Mouse (Mus musculus) liver, adult 2 months (tissue): ENCODE data around the gene Ffar1. TPM values are rescaled to one million over a fixed set of nuclear protein-coding genes. Genes with fewer than 3 reads are reported as not detected.

ENCODE experiments used
- DNase-seq: peaks from one replicate; pipeline ENCODE4 v3.0.0-alpha.2; 2011; ENCODE audit warnings: low read depth, low spot score; ENCODE audit errors: extremely low read depth
- H3K27ac ChIP-seq: fragments of 200-500 bp; replicated peaks from 2 replicates; pipeline ENCODE4 v1.5.1; 2012; ENCODE audit warnings: low read depth, mild to moderate bottlenecking, control low read depth, inconsistent platforms, low read length; ENCODE audit not compliant: insufficient read depth
- H3K27me3 ChIP-seq: fragments of 200-500 bp; 2 replicates; pipeline ENCODE4 v1.6.1; 2012; ENCODE audit warnings: mild to moderate bottlenecking, moderate library complexity, low read length, inconsistent platforms; ENCODE audit not compliant: control insufficient read depth, insufficient read depth
- H3K36me3 ChIP-seq: fragments of 200-500 bp; 2 replicates; pipeline ENCODE4 v1.6.1; 2012; ENCODE audit warnings: low read length, inconsistent platforms; ENCODE audit not compliant: control insufficient read depth, insufficient read depth
- H3K4me1 ChIP-seq: fragments of 200-500 bp; 2 replicates; pipeline ENCODE4 v1.6.1; 2011; ENCODE audit warnings: low read length; ENCODE audit not compliant: control insufficient read depth, insufficient read depth
- H3K4me3 ChIP-seq: fragments of 200-500 bp; 2 replicates; pipeline ENCODE4 v1.5.1; 2011; ENCODE audit warnings: low read depth, mild to moderate bottlenecking, control low read depth, low read length, moderate library complexity; ENCODE audit not compliant: insufficient read depth
- H3K79me2 ChIP-seq: fragments of 200-500 bp; 2 replicates; pipeline ENCODE4 v1.6.1; 2012; ENCODE audit warnings: inconsistent platforms, mild to moderate bottlenecking, low read length, moderate library complexity; ENCODE audit not compliant: control insufficient read depth, insufficient read depth
- H3K9ac ChIP-seq: fragments of 200-500 bp; 2 replicates; pipeline ENCODE4 v1.6.1; 2012; ENCODE audit warnings: low read depth, mild to moderate bottlenecking, control low read depth, inconsistent platforms, low read length
- CTCF ChIP-seq: fragments of 200-500 bp; IDR thresholded peaks from 2 replicates; pipeline ENCODE4 v1.5.1; 2011; ENCODE audit warnings: low read depth, low read length, control low read depth
- POLR2A ChIP-seq: fragments of 200-500 bp; IDR thresholded peaks from 2 replicates; pipeline ENCODE4 v1.6.1; 2011; ENCODE audit warnings: low read length, control low read depth; ENCODE audit not compliant: insufficient read depth; ENCODE audit errors: extremely low read depth
- WGBS: fragments of 180-500 bp; shearing (Covaris S2); methylation state at CpG from one replicate; pipeline ENCODE4 v1.1.7; 2018; 5-methylcytosine and 5-hydroxymethylcytosine counted together
- polyA plus RNA-seq: library from polyadenylated mRNA; depleted of rRNA; stranded (reverse); fragments of >200 nt; gene quantifications from 2 replicates; pipeline ENCODE4 v1.2.3, GENCODE M21; 2012
- total RNA-seq: library from RNA; depleted of rRNA; stranded (reverse); fragments of >200 nt; gene quantifications from 2 replicates; pipeline ENCODE4 v1.2.3, GENCODE M21; 2014

The Ffar1 gene
- total and polyA plus RNA-seq, 2 experiments = 0.21 TPM; not detected in 1

DNA sequence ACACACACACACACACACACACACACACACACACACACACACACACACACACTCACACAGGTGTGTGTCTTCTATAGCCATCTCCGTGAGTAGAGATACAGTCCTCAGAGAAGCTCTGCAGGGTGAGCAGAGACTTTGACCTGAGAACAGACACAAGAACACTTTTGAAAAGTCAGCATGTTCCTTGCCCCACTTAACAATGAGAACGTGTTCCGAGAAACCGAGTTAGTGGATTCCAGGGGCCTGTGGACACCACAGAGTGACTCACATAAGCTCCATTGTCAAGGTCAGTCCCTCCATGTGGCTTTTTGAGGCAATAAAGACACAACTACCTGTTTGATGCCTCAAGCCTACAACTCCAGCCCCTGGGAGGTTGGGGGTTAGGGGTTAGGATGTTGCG is 14.0 kb downstream of the Ffar1 start:
- Histone ChIP-seq H3K36me3 (no peaks in the 10 kb centered on the region), H3K9ac (no peak overlapping the region), H3K4me1 (no peaks in the 10 kb centered on the region), H3K4me3 (no peak overlapping the region), H3K27me3 (no peaks in the 10 kb centered on the region), H3K27ac (no peak overlapping the region), H3K79me2 (no peaks in the 10 kb centered on the region)
- WGBS = 72% methylated on average over 5 of the region's 5 CpGs
- no peak for DNase-seq
- TF ChIP-seq POLR2A (no peak), CTCF (no peak)

DNA sequence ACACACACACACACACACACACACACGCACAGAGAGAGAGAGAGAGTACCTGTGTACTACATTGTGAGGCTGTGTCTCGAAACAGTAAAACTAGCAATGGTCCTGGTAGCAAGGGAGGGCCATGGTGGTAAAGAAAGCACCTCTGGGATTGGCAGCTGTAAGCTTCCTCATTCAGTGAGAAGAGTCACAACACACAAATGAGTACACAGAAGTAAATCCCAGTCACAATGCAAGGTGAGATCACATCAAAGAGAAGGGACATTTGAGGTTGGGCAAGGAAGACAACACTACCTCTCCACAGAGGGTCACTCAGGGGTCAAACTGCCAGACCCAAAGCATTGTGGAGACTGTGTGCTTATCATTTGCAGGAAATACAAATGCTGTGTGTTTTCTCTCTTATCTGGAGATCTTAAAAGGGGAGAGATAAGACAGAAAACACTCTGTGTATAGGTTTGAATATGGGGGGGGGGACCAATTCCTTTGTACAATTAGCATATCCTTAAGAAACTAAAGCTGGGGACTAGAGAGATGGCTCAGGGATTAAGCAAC is 14.8 kb downstream of the Ffar1 start:
- WGBS = 76% methylated on average over 2 of the region's 2 CpGs
- no peak overlapping the region for H3K9ac ChIP-seq
- TF ChIP-seq CTCF (no peak), POLR2A (no peak)

DNA sequence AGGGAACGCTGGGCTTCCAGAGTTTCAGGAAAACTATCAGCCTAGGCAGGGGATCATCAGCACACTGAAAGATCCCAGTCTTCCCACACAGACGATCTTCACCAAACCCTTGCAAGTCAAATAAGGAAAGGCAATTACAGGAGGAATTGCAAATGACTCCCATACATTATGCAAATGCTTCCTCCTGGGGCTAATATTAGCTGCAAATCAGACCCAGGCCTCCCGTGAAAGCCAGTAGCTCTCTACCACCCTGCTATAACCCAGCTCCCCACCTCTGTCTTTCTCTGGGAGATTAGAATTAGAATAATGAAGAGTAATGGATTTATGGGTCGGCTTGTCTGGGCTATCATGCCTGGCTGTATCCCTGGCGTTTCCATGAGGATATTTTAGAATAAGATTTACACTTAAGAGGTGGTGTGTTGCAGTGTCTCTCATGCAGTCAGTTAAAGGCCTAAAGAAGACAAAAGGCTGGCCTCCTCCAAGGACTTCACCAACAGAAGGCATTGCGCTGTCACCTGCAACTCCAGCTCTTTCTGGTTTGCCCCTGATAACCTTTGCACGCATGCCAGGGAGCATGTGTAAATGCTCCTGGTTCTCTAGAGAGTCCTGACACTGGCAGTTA is 16.6 kb downstream of the Ffar1 start:
- DNase-seq = no peak
- TF ChIP-seq POLR2A (no peak), CTCF (no peak)
- H3K9ac ChIP-seq = no peak overlapping the region

More for the DNA sequence above, 14.8 kb downstream of the Ffar1 start:
- H3K79me2 ChIP-seq = no peaks in the 10 kb centered on the region
- H3K36me3 ChIP-seq = no peaks in the 10 kb centered on the region
- no peak for DNase-seq
- H3K4me1 ChIP-seq = no peaks in the 10 kb centered on the region
- no peak overlapping the region for H3K27ac ChIP-seq
- H3K27me3 ChIP-seq = no peaks in the 10 kb centered on the region
- H3K4me3 ChIP-seq = no peak overlapping the region

DNA sequence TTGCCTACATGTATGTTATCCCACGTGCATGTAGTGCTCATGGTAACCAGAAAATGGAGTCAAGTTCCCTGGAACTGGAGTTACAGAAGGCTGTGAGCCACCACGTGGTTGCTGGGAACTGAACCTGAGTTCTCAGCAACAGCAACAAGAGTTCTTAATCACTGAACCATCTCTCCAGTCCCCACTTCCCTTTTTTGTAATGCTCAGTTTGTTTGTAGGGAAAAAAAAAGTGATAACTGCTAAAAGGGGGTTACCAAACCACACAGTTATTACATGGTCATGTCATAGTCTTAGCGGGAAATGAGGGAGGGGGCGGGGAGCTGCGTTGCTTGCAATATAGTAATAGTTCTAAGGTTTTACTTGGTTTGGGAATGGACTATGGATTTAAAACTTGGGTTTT is 19.3 kb downstream of the Ffar1 start:
- H3K36me3 ChIP-seq = no peaks in the 10 kb centered on the region
- no peak for TF ChIP-seq POLR2A
- TF ChIP-seq CTCF = no peak
- WGBS = 82% methylated on average over 5 of the region's 5 CpGs
- no peak for DNase-seq
- H3K4me3 ChIP-seq = no peak overlapping the region
- H3K27ac ChIP-seq = no peak overlapping the region
- no peaks in the 10 kb centered on the region for H3K4me1 ChIP-seq
- H3K79me2 ChIP-seq = no peaks in the 10 kb centered on the region
- no peak overlapping the region for H3K9ac ChIP-seq
- no peaks in the 10 kb centered on the region for H3K27me3 ChIP-seq

More for the DNA sequence above, 16.6 kb downstream of the Ffar1 start:
- Histone ChIP-seq H3K4me1 (no peaks in the 10 kb centered on the region), H3K79me2 (no peaks in the 10 kb centered on the region), H3K27ac (no peak overlapping the region), H3K27me3 (no peaks in the 10 kb centered on the region), H3K36me3 (no peaks in the 10 kb centered on the region), H3K4me3 (no peak overlapping the region)
- WGBS = 72% methylated on average over 7 of the region's 7 CpGs

DNA sequence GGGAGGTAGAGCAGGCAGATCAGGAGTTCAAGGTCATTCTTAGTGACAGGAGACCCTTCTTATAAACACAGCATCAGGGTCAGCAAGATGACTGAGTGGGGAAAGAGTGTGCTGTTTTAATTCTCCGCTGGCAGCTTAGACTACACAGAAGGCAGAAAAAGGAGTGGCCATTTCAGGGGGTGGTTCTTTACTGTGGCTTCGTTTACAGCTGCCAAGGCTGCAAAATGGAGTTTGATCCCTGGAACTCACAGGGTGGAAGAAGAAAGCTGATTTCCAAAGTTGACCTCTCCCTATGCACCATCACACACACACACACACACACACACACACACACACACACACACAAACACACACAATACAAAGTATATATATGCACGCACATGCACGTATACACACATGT is 20.0 kb downstream of the Ffar1 start:
- no peaks in the 10 kb centered on the region for H3K36me3 ChIP-seq
- H3K4me3 ChIP-seq = no peak overlapping the region
- no peaks in the 10 kb centered on the region for H3K4me1 ChIP-seq
- no peak overlapping the region for H3K27ac ChIP-seq
- 60% methylated on average over 4 of the region's 4 CpGs for WGBS
- H3K9ac ChIP-seq = no peak overlapping the region
- no peaks in the 10 kb centered on the region for H3K79me2 ChIP-seq
- DNase-seq = peak; percentile 71
- H3K27me3 ChIP-seq = no peaks in the 10 kb centered on the region
- no peak for TF ChIP-seq POLR2A
- TF ChIP-seq CTCF = no peak

DNA sequence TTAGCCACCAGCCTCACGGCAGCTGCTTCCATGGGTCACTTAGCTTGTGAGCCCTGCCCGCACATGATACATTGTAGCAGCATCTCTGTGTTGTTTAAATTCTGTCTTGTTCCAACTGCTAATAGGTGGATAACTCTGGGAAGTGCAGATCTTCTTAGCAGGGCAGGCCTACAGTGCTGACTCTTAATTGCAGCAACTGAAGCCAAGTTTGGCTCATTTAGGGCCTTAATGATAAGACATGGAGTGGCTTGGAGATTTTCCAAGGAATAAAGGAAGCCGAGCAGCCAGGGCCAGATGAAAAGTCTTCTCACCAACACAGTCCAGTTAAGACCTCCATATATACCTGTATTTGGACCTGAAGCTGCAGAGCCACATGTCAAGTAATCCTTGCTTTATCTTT is 21.1 kb downstream of the Ffar1 start:
- TF ChIP-seq POLR2A = no peak
- Histone ChIP-seq H3K4me3 (no peak overlapping the region), H3K9ac (no peak overlapping the region), H3K27me3 (no peaks in the 10 kb centered on the region), H3K27ac (no peak overlapping the region), H3K4me1 (no peaks in the 10 kb centered on the region), H3K79me2 (no peaks in the 10 kb centered on the region), H3K36me3 (no peaks in the 10 kb centered on the region)
- DNase-seq = no peak
- 82% methylated on average over 3 of the region's 3 CpGs for whole genome bisulfite sequencing
